Mouse (Mus musculus) liver, adult 2 months (tissue): ENCODE results near the gene Scnn1a.

Experiments
- CTCF ChIP-seq: fragments of 200-500 bp; IDR thresholded peaks from 2 replicates; pipeline ENCODE4 v1.5.1; 2011; ENCODE audit warnings: low read depth, low read length, control low read depth
- POLR2A ChIP-seq: fragments of 200-500 bp; IDR thresholded peaks from 2 replicates; pipeline ENCODE4 v1.6.1; 2011; ENCODE audit warnings: low read length, control low read depth; ENCODE audit not compliant: insufficient read depth; ENCODE audit errors: extremely low read depth

DNA sequence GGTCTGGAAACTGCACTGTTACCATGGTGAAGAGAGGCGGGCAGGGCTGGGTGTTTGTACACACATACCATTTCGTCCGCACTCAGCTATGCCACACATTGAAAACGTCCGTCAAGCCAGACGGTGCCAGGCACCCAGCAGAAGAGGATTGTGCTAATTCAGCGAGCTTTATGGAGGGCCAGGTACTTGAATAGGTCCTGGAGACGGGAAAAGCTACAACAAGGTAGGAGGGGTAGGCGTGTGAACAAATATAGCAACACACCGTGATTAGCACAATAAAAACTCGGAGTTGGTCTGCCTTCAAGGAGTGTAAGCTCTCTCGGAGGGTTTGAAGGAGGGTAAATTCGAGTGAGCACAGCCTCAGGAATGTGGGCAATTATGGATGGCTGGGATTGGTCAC lies 2.3 kb downstream of the Scnn1a start:
- TF ChIP-seq CTCF (no peak), POLR2A (no peak)
